Mouse (Mus musculus): Measurements from ENCODE around the gene B4galnt4. TPM values are rescaled to one million over a fixed set of nuclear protein-coding genes. Genes with fewer than 3 reads are reported as not detected.

Gene B4galnt4
- polyA plus RNA-seq, 1 experiment = 0.46 TPM

- no peak overlapping the region for H3K4me2 ChIP-seq (ENCODE audit: low read depth)
- H3ac ChIP-seq (ENCODE audit: control insufficient read depth, insufficient read length) = no peak overlapping the region
- H3K79me2 ChIP-seq (ENCODE audit: control insufficient read depth, insufficient read depth) = no peaks in the 10 kb centered on the region
- no peak overlapping the region for H3K4me3 ChIP-seq
- no peaks in the 10 kb centered on the region for H3K36me3 ChIP-seq (ENCODE audit: control insufficient read depth, insufficient read depth)
- no peak for TF ChIP-seq MYOD1 (IDR thresholded peaks at IDR 0.05; ENCODE audit: control insufficient read depth in 1 of 3, insufficient read length in 2 of 3, low read depth in 2 of 3)
- no peak for TF ChIP-seq TCF3 (IDR thresholded peaks at IDR 0.05; ENCODE audit: insufficient read length, low read depth)
- no peak for TF ChIP-seq POLR2A (IDR thresholded peaks at IDR 0.05; ENCODE audit: insufficient read length, low read depth)
- no peak for TF ChIP-seq SRF (IDR thresholded peaks at IDR 0.05; ENCODE audit: control insufficient read depth, insufficient read length, low read depth)
- TF ChIP-seq USF1 (IDR thresholded peaks at IDR 0.05; ENCODE audit: low read depth) = no peak
- no peak for TF ChIP-seq MYOG (IDR thresholded peaks at IDR 0.05; ENCODE audit: control insufficient read depth in 1 of 3, insufficient read depth in 1 of 3, insufficient read length in 2 of 3, low read depth in 2 of 3)
- no peak for TF ChIP-seq POLR2AphosphoS2 (IDR thresholded peaks at IDR 0.05; ENCODE audit: insufficient read length, low read depth)
- TF ChIP-seq REST (IDR thresholded peaks at IDR 0.05; ENCODE audit: insufficient read depth, insufficient read length) = no peak
- no peak for TF ChIP-seq CEBPB (IDR thresholded peaks at IDR 0.05; ENCODE audit: insufficient read depth, poor library complexity, severe bottlenecking)
- TF ChIP-seq E2F4 (IDR thresholded peaks at IDR 0.05; ENCODE audit: insufficient read depth) = no peak
- no peak for TF ChIP-seq TCF12 (IDR thresholded peaks at IDR 0.05; ENCODE audit: insufficient read depth, poor library complexity, severe bottlenecking)
- TF ChIP-seq MAX (IDR thresholded peaks at IDR 0.05; ENCODE audit: low read depth) = no peak
- H3K27me3 ChIP-seq (ENCODE audit: control insufficient read depth, insufficient read depth, insufficient read length) = no peaks in the 10 kb centered on the region
Observed at GRCm38 (mm10) chr7:141039386-141040107, 21.4 kb upstream of the B4galnt4 start.

GRCm38 (mm10) chr7:141040867-141041606 lies 19.9 kb upstream of the B4galnt4 start:
- Histone ChIP-seq H3K79me2 (ENCODE audit: control insufficient read depth, insufficient read depth) (no peaks in the 10 kb centered on the region), H3K27me3 (ENCODE audit: control insufficient read depth, insufficient read depth, insufficient read length) (no peaks in the 10 kb centered on the region), H3K4me3 (no peak overlapping the region), H3K4me2 (ENCODE audit: low read depth) (peak overlapping the region; percentile 61), H3K36me3 (ENCODE audit: control insufficient read depth, insufficient read depth) (no peaks in the 10 kb centered on the region), H3ac (ENCODE audit: control insufficient read depth, insufficient read length) (no peak overlapping the region)
- TF ChIP-seq SRF (IDR thresholded peaks at IDR 0.05; ENCODE audit: control insufficient read depth, insufficient read length, low read depth) (no peak), TCF12 (IDR thresholded peaks at IDR 0.05; ENCODE audit: insufficient read depth, poor library complexity, severe bottlenecking) (no peak), TCF3 (IDR thresholded peaks at IDR 0.05; ENCODE audit: insufficient read length, low read depth) (no peak), E2F4 (IDR thresholded peaks at IDR 0.05; ENCODE audit: insufficient read depth) (no peak), CEBPB (IDR thresholded peaks at IDR 0.05; ENCODE audit: insufficient read depth, poor library complexity, severe bottlenecking) (no peak), MYOG (IDR thresholded peaks at IDR 0.05; ENCODE audit: control insufficient read depth in 1 of 3, insufficient read depth in 1 of 3, insufficient read length in 2 of 3, low read depth in 2 of 3) (no peak), MYOD1 (IDR thresholded peaks at IDR 0.05; ENCODE audit: control insufficient read depth in 1 of 3, insufficient read length in 2 of 3, low read depth in 2 of 3) (no peak), REST (IDR thresholded peaks at IDR 0.05; ENCODE audit: insufficient read depth, insufficient read length) (no peak), POLR2A (IDR thresholded peaks at IDR 0.05; ENCODE audit: insufficient read length, low read depth) (no peak), MAX (IDR thresholded peaks at IDR 0.05; ENCODE audit: low read depth) (no peak), USF1 (IDR thresholded peaks at IDR 0.05; ENCODE audit: low read depth) (no peak), POLR2AphosphoS2 (IDR thresholded peaks at IDR 0.05; ENCODE audit: insufficient read length, low read depth) (no peak)

GRCm38 (mm10) chr7:141041661-141042060 lies 19.2 kb upstream of the B4galnt4 start:
- Histone ChIP-seq H3K79me2 (ENCODE audit: control insufficient read depth, insufficient read depth) (no peaks in the 10 kb centered on the region), H3K4me2 (ENCODE audit: low read depth) (peak overlapping the region; percentile 61), H3K4me3 (no peak overlapping the region), H3K27me3 (ENCODE audit: control insufficient read depth, insufficient read depth, insufficient read length) (no peaks in the 10 kb centered on the region), H3ac (ENCODE audit: control insufficient read depth, insufficient read length) (no peak overlapping the region), H3K36me3 (ENCODE audit: control insufficient read depth, insufficient read depth) (no peaks in the 10 kb centered on the region)
- no peak for TF ChIP-seq TCF12 (IDR thresholded peaks at IDR 0.05; ENCODE audit: insufficient read depth, poor library complexity, severe bottlenecking)
- no peak for TF ChIP-seq SRF (IDR thresholded peaks at IDR 0.05; ENCODE audit: control insufficient read depth, insufficient read length, low read depth)
- no peak for TF ChIP-seq MYOD1 (IDR thresholded peaks at IDR 0.05; ENCODE audit: control insufficient read depth in 1 of 3, insufficient read length in 2 of 3, low read depth in 2 of 3)
- no peak for TF ChIP-seq POLR2A (IDR thresholded peaks at IDR 0.05; ENCODE audit: insufficient read length, low read depth)
- TF ChIP-seq MAX (IDR thresholded peaks at IDR 0.05; ENCODE audit: low read depth) = no peak
- TF ChIP-seq CEBPB (IDR thresholded peaks at IDR 0.05; ENCODE audit: insufficient read depth, poor library complexity, severe bottlenecking) = no peak
- no peak for TF ChIP-seq USF1 (IDR thresholded peaks at IDR 0.05; ENCODE audit: low read depth)
- no peak for TF ChIP-seq REST (IDR thresholded peaks at IDR 0.05; ENCODE audit: insufficient read depth, insufficient read length)

GRCm38 (mm10) chr7:141042539-141042938 lies 18.4 kb upstream of the B4galnt4 start:
- TF ChIP-seq TCF12 (IDR thresholded peaks at IDR 0.05; ENCODE audit: insufficient read depth, poor library complexity, severe bottlenecking) = no peak
- TF ChIP-seq SRF (IDR thresholded peaks at IDR 0.05; ENCODE audit: control insufficient read depth, insufficient read length, low read depth) = no peak
- TF ChIP-seq MYOG (IDR thresholded peaks at IDR 0.05; ENCODE audit: control insufficient read depth in 1 of 3, insufficient read depth in 1 of 3, insufficient read length in 2 of 3, low read depth in 2 of 3) = no peak
- TF ChIP-seq MAX (IDR thresholded peaks at IDR 0.05; ENCODE audit: low read depth) = no peak
- no peak for TF ChIP-seq POLR2A (IDR thresholded peaks at IDR 0.05; ENCODE audit: insufficient read length, low read depth)
- no peak for TF ChIP-seq MYOD1 (IDR thresholded peaks at IDR 0.05; ENCODE audit: control insufficient read depth in 1 of 3, insufficient read length in 2 of 3, low read depth in 2 of 3)
- H3K27me3 ChIP-seq (ENCODE audit: control insufficient read depth, insufficient read depth, insufficient read length) = no peaks in the 10 kb centered on the region
- H3K4me3 ChIP-seq = no peak overlapping the region
- no peaks in the 10 kb centered on the region for H3K79me2 ChIP-seq (ENCODE audit: control insufficient read depth, insufficient read depth)
- H3K4me2 ChIP-seq (ENCODE audit: low read depth) = no peak overlapping the region
- no peak overlapping the region for H3ac ChIP-seq (ENCODE audit: control insufficient read depth, insufficient read length)
- no peaks in the 10 kb centered on the region for H3K36me3 ChIP-seq (ENCODE audit: control insufficient read depth, insufficient read depth)
